Mouse (Mus musculus) cerebellum, postnatal 4 days (tissue): ENCODE data around the gene Slc45a3.

Experiments
- DNase-seq, 2 experiments: peaks; one replicate each; pipeline ENCODE4 v3.0.0; 2022; ENCODE audit warnings: low spot score in 2 of 2, mixed read lengths in 1 of 2

The Slc45a3 gene

GRCm38 (mm10) chr1:131964580-131964979, 1.8 kb downstream of the Slc45a3 start:
- no peak for DNase-seq

- no peak for DNase-seq
Measured at GRCm38 (mm10) chr1:131965818-131966217, 3.1 kb downstream of the Slc45a3 start.

- DNase-seq: no peak
Measured at GRCm38 (mm10) chr1:131967336-131967735, 4.6 kb downstream of the Slc45a3 start.

- no peak for DNase-seq
Measured at GRCm38 (mm10) chr1:131968556-131968955, 5.8 kb downstream of the Slc45a3 start.

- DNase-seq: no peak
Measured at GRCm38 (mm10) chr1:131968983-131969382, 6.2 kb downstream of the Slc45a3 start.

- no peak for DNase-seq
Measured at GRCm38 (mm10) chr1:131969825-131970224, 7.1 kb downstream of the Slc45a3 start.

GRCm38 (mm10) chr1:131970322-131970660, 7.5 kb downstream of the Slc45a3 start:
- DNase-seq: no peak

GRCm38 (mm10) chr1:131970661-131971520, 8.1 kb downstream of the Slc45a3 start:
- no peak for DNase-seq

GRCm38 (mm10) chr1:131971771-131972497, 9.2 kb downstream of the Slc45a3 start:
- DNase-seq: no peak

GRCm38 (mm10) chr1:131972498-131973334, 9.9 kb downstream of the Slc45a3 start:
- DNase-seq: no peak

GRCm38 (mm10) chr1:131973991-131974390, 11.2 kb downstream of the Slc45a3 start:
- DNase-seq: no peak

GRCm38 (mm10) chr1:131976886-131977285, 14.1 kb downstream of the Slc45a3 start:
- DNase-seq: no peak

- no peak for DNase-seq
Measured at GRCm38 (mm10) chr1:131980471-131980870, 17.7 kb downstream of the Slc45a3 start.

- peak; percentile 48 to 80 for DNase-seq
Measured at GRCm38 (mm10) chr1:131981378-131982013, 18.7 kb downstream of the Slc45a3 start.

GRCm38 (mm10) chr1:131982907-131983306, 20.1 kb downstream of the Slc45a3 start:
- DNase-seq: peak; percentile 64 to 78

- DNase-seq: no peak
Measured at GRCm38 (mm10) chr1:131983806-131984205, 21.0 kb downstream of the Slc45a3 start.

- no peak for DNase-seq
Measured at GRCm38 (mm10) chr1:131987432-131987831, 24.7 kb downstream of the Slc45a3 start.

GRCm38 (mm10) chr1:131989476-131989875, 26.7 kb downstream of the Slc45a3 start:
- no peak for DNase-seq

GRCm38 (mm10) chr1:131990083-131990760, 27.5 kb downstream of the Slc45a3 start:
- DNase-seq: no peak

GRCm38 (mm10) chr1:131992561-131993001, 29.8 kb downstream of the Slc45a3 start:
- DNase-seq: no peak
